Mouse (Mus musculus): ENCODE results near the gene Tmem30b. TPM values are rescaled to one million over a fixed set of nuclear protein-coding genes. Genes with fewer than 3 reads are reported as not detected.

The Tmem30b gene
- polyA plus RNA-seq, 1 experiment from 2014 or later: 31.9 TPM

DNA sequence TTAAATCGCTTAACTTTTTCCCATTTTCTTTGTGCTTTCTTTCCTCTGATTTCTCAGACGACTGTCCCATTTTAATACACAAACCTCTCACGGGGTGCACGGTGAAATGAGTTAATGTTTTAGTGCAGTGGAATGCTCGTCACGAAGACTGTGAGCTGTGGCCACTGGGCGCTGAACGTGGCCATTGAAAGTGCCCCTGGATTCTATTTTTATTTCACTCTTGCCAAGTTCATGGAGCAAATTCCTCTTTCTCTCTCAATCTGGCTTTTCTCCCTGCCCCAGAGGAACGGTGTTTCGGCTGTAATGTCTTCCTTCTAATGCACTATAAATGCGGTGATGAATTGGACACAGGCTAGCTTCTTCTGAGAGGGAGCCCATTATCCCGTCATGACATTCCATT lies 23.1 kb downstream of the Tmem30b start:
- H3K4me3 ChIP-seq (replicated peaks; ENCODE audit: low read depth, low read length): no peak overlapping the region
- ATAC-seq (replicated peaks; ENCODE audit: low FRiP score, low read depth) (no peak), DNase-seq (ENCODE audit: low spot score) (no peak)
- no peaks in the 10 kb centered on the region for H3K9me3 ChIP-seq (replicated peaks; ENCODE audit: low read length)
- no peaks in the 10 kb centered on the region for H3K4me1 ChIP-seq (replicated peaks; ENCODE audit: insufficient read depth, low read length)
- no peak for TF ChIP-seq CTCF (IDR thresholded peaks at IDR 0.05; ENCODE audit: low read depth)
- H3K27me3 ChIP-seq (ENCODE audit: insufficient read depth, low read length): no peaks in the 10 kb centered on the region
- no peaks in the 10 kb centered on the region for H3K36me3 ChIP-seq (ENCODE audit: insufficient read depth, low read length)
- H3K27ac ChIP-seq: no peak overlapping the region
- H3K9ac ChIP-seq (ENCODE audit: low read depth, low read length): no peak overlapping the region
- WGBS: 66% methylated on average over 12 of the region's 12 CpGs
- no peak overlapping the region for H3K4me2 ChIP-seq (ENCODE audit: low read length)

DNA sequence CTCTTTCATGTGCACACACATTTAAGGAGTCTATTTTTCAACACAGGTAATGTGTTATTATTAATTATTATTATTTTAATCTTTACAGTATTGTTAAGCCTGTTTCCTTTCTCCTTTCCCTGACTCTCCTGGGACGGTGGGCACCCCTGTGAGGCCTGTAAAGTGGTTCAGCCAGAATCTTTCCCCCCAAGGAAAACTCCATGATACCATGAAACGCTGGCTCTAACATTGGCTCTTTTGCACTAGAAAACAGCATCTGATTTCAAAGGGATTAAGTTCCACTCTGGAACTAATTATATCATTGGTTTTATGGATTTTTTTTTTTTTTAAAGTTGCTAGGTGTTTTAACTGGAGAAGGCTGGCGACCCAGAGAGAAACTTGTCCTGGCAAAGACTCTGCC lies 24.2 kb downstream of the Tmem30b start:
- no peak overlapping the region for H3K27ac ChIP-seq
- no peak for DNase-seq (ENCODE audit: low spot score)
- H3K4me2 ChIP-seq (ENCODE audit: low read length): no peak overlapping the region
- ATAC-seq (replicated peaks; ENCODE audit: low FRiP score, low read depth): no peak
- no peak for TF ChIP-seq CTCF (IDR thresholded peaks at IDR 0.05; ENCODE audit: low read depth)
- no peaks in the 10 kb centered on the region for H3K9me3 ChIP-seq (replicated peaks; ENCODE audit: low read length)
- no peaks in the 10 kb centered on the region for H3K4me1 ChIP-seq (replicated peaks; ENCODE audit: insufficient read depth, low read length)
- H3K9ac ChIP-seq (ENCODE audit: low read depth, low read length): no peak overlapping the region
- H3K4me3 ChIP-seq (replicated peaks; ENCODE audit: low read depth, low read length): no peak overlapping the region
- no peaks in the 10 kb centered on the region for H3K36me3 ChIP-seq (ENCODE audit: insufficient read depth, low read length)
- no peaks in the 10 kb centered on the region for H3K27me3 ChIP-seq (ENCODE audit: insufficient read depth, low read length)
- 33% methylated on average over 3 of the region's 3 CpGs for WGBS

DNA sequence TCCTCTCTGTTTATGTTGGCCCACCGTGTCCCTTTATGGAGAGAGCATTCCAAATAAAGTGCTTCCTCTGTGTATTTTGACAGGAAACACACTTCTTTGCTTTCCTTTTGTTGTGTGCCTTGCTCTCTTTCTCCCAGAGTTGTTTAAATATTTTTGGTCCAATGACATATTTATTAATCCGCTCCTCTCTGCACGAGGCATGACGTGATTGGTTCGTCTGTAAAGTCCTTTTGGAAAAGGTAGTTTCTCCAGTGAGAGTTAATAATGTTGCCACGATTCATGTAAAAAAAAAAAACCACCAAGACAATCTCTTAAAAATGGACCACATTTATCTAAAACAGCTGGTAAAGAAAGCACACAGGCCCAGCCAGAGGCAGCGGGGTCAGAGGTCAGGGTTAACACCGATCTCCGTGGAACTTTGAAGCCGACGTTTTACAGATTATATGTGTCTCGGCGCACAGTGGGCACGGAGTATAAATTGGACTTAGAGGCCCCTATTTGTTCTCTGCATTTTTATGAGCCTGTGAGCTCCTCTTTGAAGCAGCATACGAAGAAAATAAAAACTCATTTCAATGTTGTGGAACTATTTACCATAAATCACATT lies 24.9 kb downstream of the Tmem30b start:
- no peaks in the 10 kb centered on the region for H3K27me3 ChIP-seq (ENCODE audit: insufficient read depth, low read length)
- H3K9ac ChIP-seq (ENCODE audit: low read depth, low read length): no peak overlapping the region
- H3K9me3 ChIP-seq (replicated peaks; ENCODE audit: low read length): no peaks in the 10 kb centered on the region
- H3K4me1 ChIP-seq (replicated peaks; ENCODE audit: insufficient read depth, low read length): no peaks in the 10 kb centered on the region
- ATAC-seq (replicated peaks; ENCODE audit: low FRiP score, low read depth) (no peak), DNase-seq (ENCODE audit: low spot score) (peak; percentile 31)
- no peak overlapping the region for H3K4me3 ChIP-seq (replicated peaks; ENCODE audit: low read depth, low read length)
- H3K4me2 ChIP-seq (ENCODE audit: low read length): peak overlapping the region; percentile 25
- WGBS: 31% methylated on average over 15 of the region's 15 CpGs
- TF ChIP-seq CTCF (IDR thresholded peaks at IDR 0.05; ENCODE audit: low read depth): no peak
- no peaks in the 10 kb centered on the region for H3K36me3 ChIP-seq (ENCODE audit: insufficient read depth, low read length)
- no peak overlapping the region for H3K27ac ChIP-seq

DNA sequence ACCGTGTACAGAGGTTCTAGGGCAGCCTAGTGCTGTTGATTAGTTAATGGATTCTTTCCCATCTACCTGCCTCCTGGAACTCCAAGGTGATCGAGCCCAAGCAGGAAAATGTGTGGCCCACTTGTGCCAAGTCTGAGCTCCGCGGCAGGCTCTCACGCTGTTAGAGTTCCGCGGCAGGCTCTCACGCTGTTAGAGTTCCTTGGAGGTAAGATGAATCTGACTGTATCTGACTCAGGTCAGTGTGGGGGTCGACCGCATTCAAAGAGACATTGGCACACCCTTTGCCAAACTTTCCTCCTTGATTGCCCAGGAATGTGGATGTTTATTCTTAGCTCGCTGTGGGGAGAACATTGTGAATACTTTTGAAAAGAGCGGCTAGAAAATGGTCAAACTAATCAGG lies 28.4 kb downstream of the Tmem30b start:
- DNase-seq (ENCODE audit: low spot score) (no peak), ATAC-seq (replicated peaks; ENCODE audit: low FRiP score, low read depth) (no peak)
- no peaks in the 10 kb centered on the region for H3K36me3 ChIP-seq (ENCODE audit: insufficient read depth, low read length)
- H3K27me3 ChIP-seq (ENCODE audit: insufficient read depth, low read length): no peaks in the 10 kb centered on the region
- H3K4me3 ChIP-seq (replicated peaks; ENCODE audit: low read depth, low read length): no peak overlapping the region
- 66% methylated on average over 12 of the region's 12 CpGs for WGBS
- H3K4me1 ChIP-seq (replicated peaks; ENCODE audit: insufficient read depth, low read length): no peaks in the 10 kb centered on the region
- 0 out of 2 replicates have a peak overlapping the region, but pooled peaks have one; percentile 16 for H3K4me2 ChIP-seq (ENCODE audit: low read length)
- no peak overlapping the region for H3K9ac ChIP-seq (ENCODE audit: low read depth, low read length)
- H3K27ac ChIP-seq: no peak overlapping the region
- no peak for TF ChIP-seq CTCF (IDR thresholded peaks at IDR 0.05; ENCODE audit: low read depth)
- H3K9me3 ChIP-seq (replicated peaks; ENCODE audit: low read length): no peaks in the 10 kb centered on the region

DNA sequence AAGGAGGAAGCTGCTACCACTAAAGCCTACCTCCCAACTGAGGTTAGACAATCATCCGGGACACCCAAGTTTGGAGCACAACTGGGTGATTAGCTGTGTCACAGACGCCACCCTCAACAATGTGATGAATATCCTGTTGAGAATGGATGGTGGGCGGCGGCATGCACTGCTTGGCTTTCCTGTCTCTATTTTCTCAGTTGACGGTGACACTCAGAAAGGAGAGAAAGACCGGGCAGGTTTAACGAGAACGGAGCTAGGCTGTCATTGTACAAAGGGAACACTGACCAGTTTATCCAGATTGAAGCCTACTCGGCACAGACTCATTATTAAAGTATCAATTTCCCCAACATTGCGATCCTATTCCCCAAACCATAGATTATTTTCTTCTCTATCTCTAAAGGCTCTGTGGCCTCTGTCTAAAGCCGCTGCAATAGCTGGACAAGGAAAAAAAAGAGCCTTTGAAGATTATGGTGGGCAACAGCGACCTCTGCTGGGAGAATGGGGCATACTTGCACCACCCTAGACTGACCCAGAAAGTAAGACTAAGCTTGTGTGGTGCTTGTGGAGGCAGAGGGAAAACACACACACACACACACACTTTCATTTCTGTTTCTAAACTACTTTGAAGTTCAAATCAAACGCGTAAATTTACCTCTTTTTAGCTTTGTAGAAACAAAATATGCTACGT lies 29.0 kb downstream of the Tmem30b start:
- H3K4me1 ChIP-seq (replicated peaks; ENCODE audit: insufficient read depth, low read length): no peaks in the 10 kb centered on the region
- whole genome bisulfite sequencing: 39% methylated on average over 15 of the region's 15 CpGs
- H3K4me2 ChIP-seq (ENCODE audit: low read length): peak overlapping the region; percentile 16; the same call in 1 of the 2 replicates
- H3K9ac ChIP-seq (ENCODE audit: low read depth, low read length): no peak overlapping the region
- no peak overlapping the region for H3K4me3 ChIP-seq (replicated peaks; ENCODE audit: low read depth, low read length)
- ATAC-seq (replicated peaks; ENCODE audit: low FRiP score, low read depth) (peak; percentile 68; the same call in 1 of the 2 replicates), DNase-seq (ENCODE audit: low spot score) (peak; percentile 91)
- H3K9me3 ChIP-seq (replicated peaks; ENCODE audit: low read length): no peaks in the 10 kb centered on the region
- TF ChIP-seq CTCF (IDR thresholded peaks at IDR 0.05; ENCODE audit: low read depth): peak; percentile 92
- H3K36me3 ChIP-seq (ENCODE audit: insufficient read depth, low read length): no peaks in the 10 kb centered on the region
- no peaks in the 10 kb centered on the region for H3K27me3 ChIP-seq (ENCODE audit: insufficient read depth, low read length)
- no peak overlapping the region for H3K27ac ChIP-seq

DNA sequence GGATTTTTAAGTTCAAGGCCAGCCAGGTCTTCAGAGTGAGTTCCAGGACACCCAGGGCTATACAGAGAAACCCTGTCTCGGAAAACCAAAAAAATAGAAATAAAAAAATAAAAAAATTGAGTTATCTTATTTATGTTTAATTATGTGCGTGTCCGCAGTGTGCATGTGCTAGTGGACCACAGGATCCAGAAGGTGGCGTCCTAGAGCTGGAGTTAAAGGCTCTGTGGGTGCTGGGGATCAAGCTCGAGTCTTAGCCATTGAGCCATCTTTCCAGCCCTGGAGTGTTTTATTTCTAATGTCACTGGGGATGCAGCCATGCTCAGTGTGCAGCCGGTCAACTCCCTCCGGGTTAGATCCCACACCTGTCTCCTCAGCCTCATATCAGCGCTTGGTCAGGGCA lies 29.7 kb downstream of the Tmem30b start:
- no peak overlapping the region for H3K4me3 ChIP-seq (replicated peaks; ENCODE audit: low read depth, low read length)
- TF ChIP-seq CTCF (IDR thresholded peaks at IDR 0.05; ENCODE audit: low read depth): no peak; the same call in 1 of the 2 replicates
- no peaks in the 10 kb centered on the region for H3K36me3 ChIP-seq (ENCODE audit: insufficient read depth, low read length)
- DNase-seq (ENCODE audit: low spot score) (no peak), ATAC-seq (replicated peaks; ENCODE audit: low FRiP score, low read depth) (no peak)
- 84% methylated on average over 8 of the region's 8 CpGs for WGBS
- no peaks in the 10 kb centered on the region for H3K9me3 ChIP-seq (replicated peaks; ENCODE audit: low read length)
- no peak overlapping the region for H3K4me2 ChIP-seq (ENCODE audit: low read length)
- H3K4me1 ChIP-seq (replicated peaks; ENCODE audit: insufficient read depth, low read length): no peaks in the 10 kb centered on the region
- H3K27me3 ChIP-seq (ENCODE audit: insufficient read depth, low read length): no peaks in the 10 kb centered on the region
- H3K9ac ChIP-seq (ENCODE audit: low read depth, low read length): no peak overlapping the region
- no peak overlapping the region for H3K27ac ChIP-seq
